ENCODE assay signal across 8 mouse cellular contexts in the genomic region with DNA sequence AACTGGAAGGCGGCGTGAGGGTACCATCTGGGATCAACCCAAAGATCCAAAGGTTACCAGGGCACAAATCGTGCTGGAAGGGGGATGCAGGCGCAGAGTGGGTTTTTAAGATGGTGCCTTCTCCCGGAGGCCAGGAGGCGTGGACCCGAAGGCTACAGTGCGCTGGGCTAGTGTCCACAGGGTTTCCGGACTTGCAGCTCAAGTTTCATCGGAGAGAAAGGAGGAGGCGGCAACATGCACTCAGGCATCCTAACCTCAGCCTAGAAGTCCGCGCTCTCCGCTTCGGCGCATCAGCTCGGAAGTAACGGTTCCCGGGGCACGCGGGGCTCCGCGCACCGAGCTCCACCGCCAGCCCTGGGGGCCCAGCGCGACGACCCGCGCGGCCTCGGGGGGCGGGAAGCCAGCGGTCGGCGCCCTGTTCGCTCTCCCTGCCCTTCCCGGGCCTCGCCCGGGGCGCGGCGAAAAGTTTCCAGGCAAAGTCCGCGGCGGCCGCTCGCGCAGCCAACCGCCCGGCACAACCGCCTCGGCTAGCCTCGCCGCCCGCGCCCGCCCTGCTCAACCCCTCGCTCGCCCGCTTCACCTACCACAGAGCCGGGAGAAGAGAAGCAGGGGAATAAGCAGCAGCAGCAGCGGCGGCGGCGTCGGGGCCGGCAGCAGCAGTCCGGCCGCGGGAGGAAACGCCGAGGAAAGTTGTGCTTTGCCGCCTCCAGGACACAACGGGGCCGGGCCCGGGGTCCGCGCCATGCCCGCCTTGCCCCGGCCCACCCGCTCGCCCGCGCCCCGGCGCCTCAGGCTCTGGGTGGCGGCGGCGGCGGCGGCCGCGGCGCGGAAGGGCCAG. TPM values are rescaled to one million over a fixed set of nuclear protein-coding genes. Genes with fewer than 3 reads are reported as not detected.
DNase-seq lines count a peak whose midpoint lies in the region; ATAC-seq lines count a peak whose summit lies in the region.

No protein-coding gene starts in this region.

- no peaks in the 10 kb centered on the region for H3K27me3 ChIP-seq in hindbrain, embryonic 12.5 days

- peak overlapping the region; percentile 95 for H3K27ac ChIP-seq in hindbrain, embryonic 12.5 days

- peak; percentile 64 for ATAC-seq in hindbrain, embryonic 12.5 days (ENCODE audit: low FRiP score)
- no peak for ATAC-seq in activated CD4-positive, CD25-positive, alpha-beta regulatory T cell, adult 4 months

- under 1% methylated on average over 60 of the region's 96 CpGs for WGBS in hindbrain, embryonic 12.5 days

- H3K9ac ChIP-seq in hindbrain, embryonic 12.5 days, result peak overlapping the region; percentile 89

- peak overlapping the region; percentile 79 for H3K4me2 ChIP-seq in hindbrain, embryonic 12.5 days (replicated peaks)

- no peaks in the 10 kb centered on the region for H3K36me3 ChIP-seq in hindbrain, embryonic 12.5 days

- peaks cover 18% of the 10 kb centered on the region for H3K4me1 ChIP-seq in hindbrain, embryonic 12.5 days

- H3K9me3 ChIP-seq in hindbrain, embryonic 12.5 days (replicated peaks), result no peaks in the 10 kb centered on the region

- DNase-seq in adrenal gland, adult 18-20 months (ENCODE audit: low spot score in 2 of 2), result peak; percentile 52
- DNase-seq in cerebellum, postnatal 36 days, result peak; percentile 39 to 53
- DNase-seq in gastrocnemius, adult 18-20 months (ENCODE audit: low spot score), result peak; percentile 42
- DNase-seq in layer of hippocampus, postnatal 36 days, result peak; percentile 24 to 33
- DNase-seq in lung, postnatal 4 days, result peak; percentile 63 to 76
- DNase-seq in right cerebral cortex, postnatal 25 days, result peak; percentile 33

- H3K4me3 ChIP-seq in hindbrain, embryonic 12.5 days, result peak overlapping the region; percentile 90

RNA-seq across cellular contexts. Expression of a gene that starts 2.1 kb away (rescaled TPM):
- 10 to 100 TPM; 12.2 to 31.5 TPM for total RNA-seq in adrenal gland, adult 18-20 months (2021)
- total RNA-seq in gastrocnemius, adult 18-20 months (2021), result 1 to 10 TPM; 1.9 to 2.7 TPM
- polyA plus RNA-seq in hindbrain, embryonic 12.5 days (2016; fragmentation: Nextera tagmentation; extraction: Ambion mirVana), result 50.7 and 59.0 TPM in 2 replicates
- total RNA-seq in layer of hippocampus, postnatal 36 days (2021), result 10 to 100 TPM; 60.3 to 61.3 TPM
- under 1 TPM in 1 of 2 experiments, not detected in 1; 0.25 TPM for polyA plus RNA-seq in activated CD4-positive, CD25-positive, alpha-beta regulatory T cell, adult 4 months (2017; shearing (Covaris generic))
